Mouse (Mus musculus) MEL (cell line): ENCODE measurements around the gene Cbx5. TPM values are rescaled to one million over a fixed set of nuclear protein-coding genes. Genes with fewer than 3 reads are reported as not detected.

Experiments used
- DNase-seq: peaks from one replicate; pipeline ENCODE4 v3.0.0; 2011; ENCODE audit warnings: low read depth, low spot score
- H3K27ac ChIP-seq: 2 replicates; pipeline ENCODE4 v1.5.1; 2012; ENCODE audit warnings: low read depth, mild to moderate bottlenecking, control low read depth, low read length, moderate library complexity; ENCODE audit not compliant: control insufficient read depth
- H3K27me3 ChIP-seq, 2 experiments: fragments of 150-350 bp in 1 of 2; sonication (generic) in 1 of 2; 2 replicates each; pipeline ENCODE4 v1.6.1; 2012; ENCODE audit warnings: low read length in 2 of 2, mild to moderate bottlenecking in 2 of 2, improper control_type of control experiment in 1 of 2, moderate library complexity in 1 of 2; ENCODE audit not compliant: insufficient read depth in 2 of 2, control insufficient read depth in 1 of 2
- H3K36me3 ChIP-seq, 2 experiments: 2 replicates each; pipeline ENCODE4 v1.6.1; 2012 to 2014; ENCODE audit warnings: low read length in 2 of 2, improper control_type of control experiment in 1 of 2, inconsistent platforms in 1 of 2, mild to moderate bottlenecking in 1 of 2; ENCODE audit not compliant: insufficient read depth in 2 of 2, control insufficient read depth in 1 of 2
- H3K4me1 ChIP-seq, 2 experiments: fragments of 150-350 bp in 1 of 2; sonication (generic) in 1 of 2; 2 replicates each; pipeline ENCODE4 v1.6.1; 2012; ENCODE audit warnings: low read length in 2 of 2, improper control_type of control experiment in 1 of 2, mild to moderate bottlenecking in 1 of 2; ENCODE audit not compliant: insufficient read depth in 2 of 2, control insufficient read depth in 1 of 2
- H3K4me3 ChIP-seq, 2 experiments: fragments of 150-350 bp in 1 of 2; sonication (generic) in 1 of 2; 2 replicates each; pipeline ENCODE4 v1.5.1; 2012; ENCODE audit warnings: low read depth in 2 of 2, low read length in 2 of 2, mild to moderate bottlenecking in 2 of 2, moderate library complexity in 2 of 2, control low read depth in 1 of 2, improper control_type of control experiment in 1 of 2; ENCODE audit not compliant: control insufficient read depth in 1 of 2, insufficient read depth in 1 of 2
- H3K79me2 ChIP-seq: 2 replicates; pipeline ENCODE4 v1.6.1; 2012; ENCODE audit warnings: mild to moderate bottlenecking, low read length, moderate library complexity; ENCODE audit not compliant: control insufficient read depth, poor library complexity, insufficient read depth
- H3K9ac ChIP-seq: 2 replicates; pipeline ENCODE4 v1.6.1; 2012; ENCODE audit warnings: low read depth, mild to moderate bottlenecking, control low read depth, low read length, moderate library complexity; ENCODE audit not compliant: control insufficient read depth, poor library complexity, severe bottlenecking
- H3K9me3 ChIP-seq: fragments of 150-350 bp; sonication (generic); replicated peaks from 2 replicates; pipeline ENCODE4 v1.6.1; 2012; ENCODE audit warnings: mild to moderate bottlenecking, low read length, improper control_type of control experiment, moderate library complexity; ENCODE audit not compliant: insufficient read depth
- CHD2 ChIP-seq: IDR thresholded peaks from 2 replicates; pipeline ENCODE4 v1.6.1; 2011; ENCODE audit warnings: low read length, improper control_type of control experiment
- CTCF ChIP-seq, 3 experiments: IDR thresholded peaks in 2 of 3; conservative IDR thresholded peaks in 1 of 3; 2 replicates each; pipeline ENCODE4 v1.5.1; 2011 to 2012; ENCODE audit warnings: low read length in 3 of 3, low read depth in 2 of 3, mild to moderate bottlenecking in 2 of 3, improper control_type of control experiment in 1 of 3, inconsistent platforms in 1 of 3, mixed read lengths in 1 of 3, moderate library complexity in 1 of 3; ENCODE audit not compliant: control insufficient read depth in 1 of 3, insufficient read depth in 1 of 3, poor library complexity in 1 of 3, severe bottlenecking in 1 of 3
- EP300 ChIP-seq, 2 experiments: IDR thresholded peaks; 2 replicates each; pipeline ENCODE4 v1.6.1; 2011; ENCODE audit warnings: improper control_type of control experiment in 2 of 2, low read length in 2 of 2, low read depth in 1 of 2, mild to moderate bottlenecking in 1 of 2
- GATA1 ChIP-seq: IDR thresholded peaks from 2 replicates; pipeline ENCODE4 v1.6.1; 2011; ENCODE audit warnings: low read depth, low read length, improper control_type of control experiment
- HCFC1 ChIP-seq: IDR thresholded peaks from 2 replicates; pipeline ENCODE4 v1.6.1; 2012; ENCODE audit warnings: low read depth, mild to moderate bottlenecking, inconsistent platforms, low read length, improper control_type of control experiment, moderate library complexity
- JUND ChIP-seq: IDR thresholded peaks from 2 replicates; pipeline ENCODE4 v1.6.1; 2011; ENCODE audit warnings: low read depth, mild to moderate bottlenecking, improper control_type of control experiment, low read length
- KAT2A ChIP-seq: conservative IDR thresholded peaks from 2 replicates; pipeline ENCODE4 v1.6.1; 2012; ENCODE audit warnings: low read depth, low read length, improper control_type of control experiment, inconsistent platforms
- MAX ChIP-seq: IDR thresholded peaks from 2 replicates; pipeline ENCODE4 v1.6.1; 2011; ENCODE audit warnings: low read length, improper control_type of control experiment
- MAZ ChIP-seq: IDR thresholded peaks from 2 replicates; pipeline ENCODE4 v1.6.1; 2012; ENCODE audit warnings: low read depth, mild to moderate bottlenecking, inconsistent platforms, low read length, improper control_type of control experiment
- MEF2A ChIP-seq: IDR thresholded peaks from 2 replicates; pipeline ENCODE4 v1.6.1; 2014; ENCODE audit warnings: low read depth, mild to moderate bottlenecking, inconsistent platforms, low read length, improper control_type of control experiment; ENCODE audit not compliant: poor library complexity, insufficient replicate concordance, severe bottlenecking; ENCODE audit errors: extremely low read depth
- POLR2A ChIP-seq, 2 experiments: IDR thresholded peaks; 2 replicates each; pipeline ENCODE4 v1.6.1; 2011 to 2012; ENCODE audit warnings: low read length in 2 of 2, mild to moderate bottlenecking in 2 of 2, control low read depth in 1 of 2, improper control_type of control experiment in 1 of 2, low read depth in 1 of 2, moderate library complexity in 1 of 2; ENCODE audit not compliant: control insufficient read depth in 1 of 2, insufficient read depth in 1 of 2, poor library complexity in 1 of 2
- RAD21 ChIP-seq: IDR thresholded peaks from 2 replicates; pipeline ENCODE4 v1.6.1; 2011; ENCODE audit warnings: mild to moderate bottlenecking, low read depth, low read length, improper control_type of control experiment
- SIN3A ChIP-seq: IDR thresholded peaks from 2 replicates; pipeline ENCODE4 v1.6.1; 2012; ENCODE audit warnings: low read length, improper control_type of control experiment, inconsistent platforms
- SMC3 ChIP-seq: IDR thresholded peaks from 2 replicates; pipeline ENCODE4 v1.6.1; 2011; ENCODE audit warnings: low read depth, low read length, improper control_type of control experiment
- TBP ChIP-seq: IDR thresholded peaks from 2 replicates; pipeline ENCODE4 v1.8.0; 2011; ENCODE audit warnings: low read depth, low read length, improper control_type of control experiment
- USF2 ChIP-seq, 2 experiments: IDR thresholded peaks; 2 replicates each; pipeline ENCODE4 v1.6.1; 2011 to 2012; ENCODE audit warnings: improper control_type of control experiment in 2 of 2, low read length in 2 of 2, borderline replicate concordance in 1 of 2, inconsistent platforms in 1 of 2, low read depth in 1 of 2, mild to moderate bottlenecking in 1 of 2; ENCODE audit not compliant: insufficient read depth in 1 of 2
- ZC3H11A ChIP-seq: IDR thresholded peaks from 2 replicates; pipeline ENCODE4 v1.6.1; 2012; ENCODE audit warnings: low read depth, mild to moderate bottlenecking, inconsistent platforms, low read length, improper control_type of control experiment
- ZNF384 ChIP-seq: IDR thresholded peaks from 2 replicates; pipeline ENCODE4 v1.6.1; 2012; ENCODE audit warnings: low read depth, mild to moderate bottlenecking, inconsistent platforms, low read length, improper control_type of control experiment
- polyA plus RNA-seq, 2 experiments: library from polyadenylated mRNA; stranded (reverse) in 1 of 2; unstranded in 1 of 2; fragments of >175 nt in 1 of 2; fragments of >200 nt in 1 of 2; gene quantifications; 2 replicates each; pipeline versions ENCODE4 v1.2.1 to v1.2.4; 2012; ENCODE audit warnings: low replicate concordance in 2 of 2, low read depth in 1 of 2; ENCODE audit not compliant: insufficient read length in 2 of 2, insufficient read depth in 1 of 2, missing spikeins in 1 of 2
- total RNA-seq: library from RNA; depleted of rRNA; stranded (reverse); fragments of 300-350 nt; gene quantifications from 2 replicates; pipeline ENCODE4 v1.2.3, GENCODE M21; 2012

Gene Cbx5
- total and polyA plus RNA-seq, 3 experiments, result 39.8 to 67.1 (median 42.4) TPM

DNA sequence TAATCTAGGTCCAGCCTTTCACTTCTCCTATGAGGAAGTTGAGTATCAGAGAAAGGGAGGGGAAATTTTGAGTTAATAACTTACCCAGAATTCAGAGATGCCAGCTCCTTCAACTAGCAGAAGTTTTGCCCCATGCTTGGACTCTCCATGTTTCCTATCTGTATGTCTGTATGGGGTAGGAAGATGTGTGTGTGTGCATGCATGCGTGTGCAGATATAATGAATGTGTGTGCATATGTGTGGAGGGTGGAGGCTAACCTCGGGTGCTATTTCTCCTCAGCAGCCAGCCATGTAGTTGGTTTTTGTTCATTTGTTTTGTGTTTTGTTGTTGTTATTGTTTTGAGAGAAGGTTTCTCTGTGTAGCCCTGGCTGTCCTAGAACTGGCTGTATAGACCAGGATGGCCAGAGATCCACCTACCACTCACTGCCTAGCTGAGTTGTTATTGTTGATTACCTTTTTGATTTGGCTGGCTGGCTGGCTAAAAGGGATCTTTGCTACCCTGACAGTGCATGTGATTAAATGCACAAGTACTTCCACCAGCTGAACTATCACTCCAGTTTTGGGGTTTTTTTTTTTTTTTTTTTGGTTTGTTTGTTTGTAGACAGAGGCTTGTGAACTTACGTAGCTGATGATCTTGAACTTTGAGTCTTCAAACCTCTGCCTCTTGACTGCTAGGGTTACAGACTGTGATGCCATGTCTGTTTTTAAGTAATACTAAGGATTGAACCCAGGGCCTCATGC, 42.0 kb upstream of the Cbx5 start:
- Histone ChIP-seq H3K27me3 (no peaks in the 10 kb centered on the region), H3K4me3 (no peak overlapping the region), H3K36me3 (peaks cover 0 to 13% of the 10 kb centered on the region in 2 experiments; a peak in 2 of 4 replicates), H3K4me1 (peaks cover 2 to 8% of the 10 kb centered on the region in 2 experiments; a peak in 3 of 4 replicates), H3K27ac (peak overlapping the region; percentile 80)
- peak; percentile 54 for DNase-seq
- TF ChIP-seq CHD2 (no peak), ZNF384 (peak; percentile 63), CTCF (IDR thresholded peaks at IDR 0.05 in 2 of 3, conservative IDR thresholded peaks at IDR 0.05 in 1 of 3; ENCODE audit: control insufficient read depth in 1 of 3, insufficient read depth in 1 of 3, low read depth in 2 of 3, low read length in 3 of 3, poor library complexity in 1 of 3, severe bottlenecking in 1 of 3) (no peak), ZC3H11A (no peak), JUND (no peak), POLR2A (IDR thresholded peaks at IDR 0.05; ENCODE audit: control insufficient read depth in 1 of 2, insufficient read depth in 1 of 2, low read depth in 1 of 2, low read length in 2 of 2, poor library complexity in 1 of 2) (no peak), TBP (no peak), KAT2A (no peak), EP300 (IDR thresholded peaks at IDR 0.05; ENCODE audit: low read depth in 1 of 2, low read length in 2 of 2) (0 out of 4 replicates have a peak, but pooled peaks of 1 of the 2 experiments have one; percentile 7), HCFC1 (no peak), SIN3A (no peak), MAZ (no peak), USF2 (IDR thresholded peaks at IDR 0.05; ENCODE audit: borderline replicate concordance in 1 of 2, insufficient read depth in 1 of 2, low read depth in 1 of 2, low read length in 2 of 2) (no peak), MAX (no peak)
- TF ChIP-seq, all 39 proteins: peak for 2
- no peaks in the 10 kb centered on the region for H3K9me3 ChIP-seq
- peaks cover 11% of the 10 kb centered on the region for H3K79me2 ChIP-seq
- peak overlapping the region; percentile 40 for H3K9ac ChIP-seq

DNA sequence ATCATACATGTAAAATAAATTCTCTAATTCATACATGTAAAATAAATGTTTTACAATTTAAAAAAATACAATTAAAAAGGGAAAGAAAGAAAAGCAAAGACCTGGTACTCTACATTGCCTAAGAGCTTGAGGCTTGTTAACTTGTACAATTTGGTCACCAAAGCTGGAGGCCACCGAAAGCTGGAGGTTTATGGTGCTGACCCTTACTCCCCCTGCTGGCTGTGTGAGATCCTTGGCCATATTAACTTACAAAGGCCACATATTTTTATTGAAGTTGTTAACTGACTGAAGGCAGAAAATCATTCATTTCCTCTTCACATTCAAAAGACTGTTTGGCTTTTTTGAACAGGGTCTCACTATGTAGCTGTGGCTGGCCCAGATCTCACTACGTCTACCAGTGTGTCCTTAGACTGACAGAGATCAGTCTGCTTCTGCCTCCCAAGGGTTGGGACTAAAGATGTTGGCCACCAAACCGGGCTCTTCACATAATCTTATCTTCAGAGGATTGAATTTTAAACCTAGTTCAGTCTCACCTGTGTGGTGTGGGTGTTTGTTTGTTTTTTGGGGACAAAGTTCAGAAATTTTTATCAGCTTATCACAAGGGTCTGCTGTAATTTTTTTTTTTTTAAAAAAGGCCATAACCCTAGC, 41.3 kb upstream of the Cbx5 start:
- Histone ChIP-seq H3K9ac (peak overlapping the region; percentile 47), H3K4me3 (no peak overlapping the region), H3K9me3 (no peaks in the 10 kb centered on the region), H3K36me3 (peaks cover 0 to 13% of the 10 kb centered on the region in 2 experiments; a peak in 2 of 4 replicates), H3K27ac (peak overlapping the region; percentile 80), H3K4me1 (peaks cover 2 to 8% of the 10 kb centered on the region in 2 experiments; a peak in 3 of 4 replicates), H3K27me3 (no peaks in the 10 kb centered on the region), H3K79me2 (peaks cover 11% of the 10 kb centered on the region)
- DNase-seq, result peak; percentile 70
- no peak for TF ChIP-seq MEF2A
- peak; percentile 54 for TF ChIP-seq SMC3
- peak in 1 of 2 experiments; percentile 10; a peak in 1 of 4 replicates for TF ChIP-seq EP300 (IDR thresholded peaks at IDR 0.05; ENCODE audit: low read depth in 1 of 2, low read length in 2 of 2)
- TF ChIP-seq GATA1, result 0 out of 2 replicates have a peak, but pooled peaks have one; percentile 19
- TF ChIP-seq RAD21, result peak; percentile 40
- peak; percentile 44 to 60 (median 48) for TF ChIP-seq CTCF (IDR thresholded peaks at IDR 0.05 in 2 of 3, conservative IDR thresholded peaks at IDR 0.05 in 1 of 3; ENCODE audit: control insufficient read depth in 1 of 3, insufficient read depth in 1 of 3, low read depth in 2 of 3, low read length in 3 of 3, poor library complexity in 1 of 3, severe bottlenecking in 1 of 3)
- no peak for TF ChIP-seq MAX
- TF ChIP-seq ZC3H11A, result 0 out of 2 replicates have a peak, but pooled peaks have one; percentile 23
- TF ChIP-seq ZNF384, result peak; percentile 73
